Mouse (Mus musculus) testis, adult 2 months (tissue): ENCODE results near the gene Ttc22.

Experiments used
- CTCF ChIP-seq: fragments of 200-500 bp; IDR thresholded peaks from 2 replicates; pipeline ENCODE4 v1.5.1; 2012; ENCODE audit warnings: low read depth, mild to moderate bottlenecking, inconsistent platforms, low read length, moderate library complexity; ENCODE audit not compliant: control insufficient read depth, insufficient read depth, insufficient replicate concordance
- POLR2A ChIP-seq: fragments of 200-500 bp; IDR thresholded peaks from 2 replicates; pipeline ENCODE4 v1.6.1; 2012; ENCODE audit warnings: low read depth, mild to moderate bottlenecking, inconsistent platforms, low read length, moderate library complexity; ENCODE audit not compliant: control insufficient read depth

DNA sequence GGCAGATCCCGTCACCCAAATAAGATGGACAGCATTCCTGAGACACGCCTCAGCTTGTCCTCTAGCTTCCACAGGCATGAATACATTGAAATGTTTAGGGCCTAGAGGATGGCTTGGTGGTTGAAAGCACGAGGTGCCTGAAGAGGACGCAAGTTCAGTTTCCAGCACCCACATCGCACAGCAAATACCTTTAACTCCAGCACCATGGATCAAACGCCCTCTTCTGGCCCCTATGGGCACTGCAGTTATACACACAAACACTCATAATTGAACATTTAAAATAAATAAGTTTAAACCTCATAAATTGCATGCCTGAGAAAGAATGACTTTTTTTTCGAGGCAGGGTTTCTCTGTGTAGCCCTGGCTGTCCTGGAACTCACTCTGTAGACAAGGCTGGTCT, 28.6 kb upstream of the Ttc22 start:
- TF ChIP-seq CTCF (no peak; the same call in 1 of the 2 replicates), POLR2A (no peak)
